Mouse (Mus musculus) ES-CJ7 (cell line): Measurements from ENCODE around the gene Cuedc2.

Experiments
- DNase-seq: peaks from one replicate; pipeline ENCODE4 v3.0.0; 2011; ENCODE audit warnings: low read depth, low spot score

Gene Cuedc2

GRCm38 (mm10) chr19:46338331-46338936, at the start of gene Cuedc2:
Gene Cuedc2 (minus strand): TSS chr19:46338702.
- peak; percentile 96 for DNase-seq

GRCm38 (mm10) chr19:46382275-46382674, 43.8 kb upstream of the Cuedc2 start:
- no peak for DNase-seq

- DNase-seq, result no peak
These were observed 37.4 kb upstream of the Cuedc2 start for GRCm38 (mm10) chr19:46375891-46376290.

GRCm38 (mm10) chr19:46375489-46375888, 37.0 kb upstream of the Cuedc2 start:
- no peak for DNase-seq

GRCm38 (mm10) chr19:46374477-46375088, 36.1 kb upstream of the Cuedc2 start:
- DNase-seq, result peak; percentile 42

GRCm38 (mm10) chr19:46369204-46369603, 30.7 kb upstream of the Cuedc2 start:
- DNase-seq, result peak; percentile 30

- no peak for DNase-seq
These were observed 29.5 kb upstream of the Cuedc2 start for GRCm38 (mm10) chr19:46367798-46368590.

- peak; percentile 22 for DNase-seq
These were observed 24.9 kb upstream of the Cuedc2 start for GRCm38 (mm10) chr19:46363294-46364009.

- DNase-seq, result no peak
These were observed 23.6 kb upstream of the Cuedc2 start for GRCm38 (mm10) chr19:46362104-46362503.

GRCm38 (mm10) chr19:46358381-46358780, 19.9 kb upstream of the Cuedc2 start:
- DNase-seq, result peak; percentile 82

- peak; percentile 46 for DNase-seq
These were observed 19.1 kb upstream of the Cuedc2 start for GRCm38 (mm10) chr19:46357344-46358280.

- peak; percentile 95 for DNase-seq
These were observed 18.2 kb upstream of the Cuedc2 start for GRCm38 (mm10) chr19:46356701-46357138.

GRCm38 (mm10) chr19:46350168-46350932, 11.8 kb upstream of the Cuedc2 start, which contains the start of gene 2310034G01Rik:
Gene 2310034G01Rik (minus strand): TSS chr19:46350302.
- no peak for DNase-seq

GRCm38 (mm10) chr19:46349550-46349949, 11.0 kb upstream of the Cuedc2 start:
- no peak for DNase-seq

- DNase-seq, result peak; percentile 66
These were observed 10.4 kb upstream of the Cuedc2 start for GRCm38 (mm10) chr19:46348761-46349458.

- no peak for DNase-seq
These were observed 9.6 kb upstream of the Cuedc2 start for GRCm38 (mm10) chr19:46347936-46348668.

GRCm38 (mm10) chr19:46347146-46347545, 8.6 kb upstream of the Cuedc2 start:
- DNase-seq, result no peak

- peak; percentile 63 for DNase-seq
These were observed 6.4 kb upstream of the Cuedc2 start for GRCm38 (mm10) chr19:46344710-46345419.
